Mouse (Mus musculus) heart, embryonic 14.5 days (tissue): ENCODE measurements at regions not wholly inside any gene's neighbourhood (a gene's known extent, or its start where the extent isn't known, plus 50 kb on each side); places are given as distances from the start of the nearest gene placed in this dataset.
"Not testable (repeated sequence)": the region's sequence is repeated elsewhere in the genome, so short reads cannot be mapped to it uniquely, and the experiment has no call there.

Source experiments
- ATAC-seq: fragments of 200-750 bp; cut with Nextera tagmentation; 2 replicates; pipeline ENCODE4 v1.8.0; 2017; ENCODE audit warnings: low read depth, moderate TSS enrichment; ENCODE audit not compliant: insufficient number of reproducible peaks, insufficient read depth, low FRiP score
- H3K27ac ChIP-seq, 2 experiments: fragments of 200-500 bp in 1 of 2; fragments of 300-500 bp in 1 of 2; sonication (generic) in 1 of 2; replicated peaks in 1 of 2; 2 replicates each; pipeline ENCODE4 v1.5.1; 2012 to 2014; ENCODE audit warnings: low read depth in 2 of 2, low read length in 2 of 2, control low read depth in 1 of 2, mild to moderate bottlenecking in 1 of 2, mixed read lengths in 1 of 2; ENCODE audit not compliant: control insufficient read depth in 1 of 2, insufficient read depth in 1 of 2
- H3K27me3 ChIP-seq: fragments of 300-500 bp; sonication (generic); 2 replicates; pipeline ENCODE4 v1.6.1; 2014; ENCODE audit warnings: mild to moderate bottlenecking, low read length, control low read depth; ENCODE audit not compliant: control insufficient read depth, insufficient read depth
- H3K36me3 ChIP-seq: fragments of 300-500 bp; sonication (generic); 2 replicates; pipeline ENCODE4 v1.6.1; 2014; ENCODE audit warnings: mild to moderate bottlenecking, control low read depth, low read length, mixed read lengths; ENCODE audit not compliant: control insufficient read depth, insufficient read depth
- H3K4me1 ChIP-seq, 2 experiments: fragments of 200-500 bp in 1 of 2; fragments of 300-500 bp in 1 of 2; sonication (generic) in 1 of 2; 2 replicates each; pipeline ENCODE4 v1.6.1; 2012 to 2014; ENCODE audit warnings: low read length in 2 of 2, control low read depth in 1 of 2, mixed read lengths in 1 of 2; ENCODE audit not compliant: control insufficient read depth in 2 of 2, insufficient read depth in 2 of 2
- H3K4me2 ChIP-seq: fragments of 300-500 bp; sonication (generic); 2 replicates; pipeline ENCODE4 v1.6.1; 2014; ENCODE audit warnings: mild to moderate bottlenecking, low read length
- H3K4me3 ChIP-seq, 2 experiments: fragments of 200-500 bp in 1 of 2; fragments of 300-500 bp in 1 of 2; sonication (generic) in 1 of 2; 2 replicates each; pipeline ENCODE4 v1.5.1; 2012 to 2014; ENCODE audit warnings: low read length in 2 of 2, mild to moderate bottlenecking in 2 of 2, control low read depth in 1 of 2, low read depth in 1 of 2, moderate library complexity in 1 of 2; ENCODE audit not compliant: control insufficient read depth in 1 of 2, insufficient read depth in 1 of 2
- H3K9ac ChIP-seq: fragments of 300-500 bp; sonication (generic); 2 replicates; pipeline ENCODE4 v1.6.1; 2014; ENCODE audit warnings: mild to moderate bottlenecking, low read length
- H3K9me3 ChIP-seq: fragments of 300-500 bp; sonication (generic); 2 replicates; pipeline ENCODE4 v1.6.1; 2016; ENCODE audit warnings: low read length, control low read depth; ENCODE audit not compliant: control insufficient read depth
- WGBS: fragments of 180-500 bp; shearing (Covaris S2); extraction: QIAGEN DNeasy Blood & Tissue Kit; methylation state at CpG from one replicate; pipeline ENCODE4 v1.1.7; 2014; 5-methylcytosine and 5-hydroxymethylcytosine counted together

- 77% methylated on average over 7 of the region's 7 CpGs for WGBS
- Histone ChIP-seq H3K36me3 (no peaks in the 10 kb centered on the region), H3K9me3 (no peaks in the 10 kb centered on the region), H3K4me2 (no peak overlapping the region), H3K9ac (no peak overlapping the region), H3K4me3 (no peak overlapping the region), H3K27me3 (no peaks in the 10 kb centered on the region), H3K27ac (no peak overlapping the region), H3K4me1 (no peaks in the 10 kb centered on the region)
- no peak for ATAC-seq
These were observed 51.7 kb upstream of the Fam174b start for GRCm38 (mm10) chr7:73688451-73688850.

GRCm38 (mm10) chr7:73686245-73686644, 53.9 kb upstream of the Fam174b start:
- not testable (repeated sequence) for ATAC-seq, H3K36me3 ChIP-seq, H3K27me3 ChIP-seq, H3K4me3 ChIP-seq, H3K9ac ChIP-seq, H3K4me2 ChIP-seq, H3K4me1 ChIP-seq, H3K9me3 ChIP-seq, H3K27ac ChIP-seq
- 89% methylated on average over 16 of the region's 17 CpGs for WGBS

- H3K9me3 ChIP-seq: no peaks in the 10 kb centered on the region
- H3K27me3 ChIP-seq: no peaks in the 10 kb centered on the region
- no peak overlapping the region for H3K4me3 ChIP-seq
- H3K4me1 ChIP-seq: no peaks in the 10 kb centered on the region
- no peak for ATAC-seq
- WGBS: 65% methylated on average over 5 of the region's 5 CpGs
- H3K36me3 ChIP-seq: no peaks in the 10 kb centered on the region
- H3K27ac ChIP-seq: no peak overlapping the region
- no peak overlapping the region for H3K4me2 ChIP-seq
- no peak overlapping the region for H3K9ac ChIP-seq
These were observed 57.3 kb upstream of the Fam174b start for GRCm38 (mm10) chr7:73682756-73683155.

GRCm38 (mm10) chr7:73670598-73670997, 69.5 kb upstream of the Fam174b start:
- Histone ChIP-seq H3K4me3 (no peak overlapping the region), H3K4me1 (peaks cover 3 to 6% of the 10 kb centered on the region in 2 experiments; a peak in 2 of 4 replicates), H3K4me2 (no peak overlapping the region), H3K9me3 (no peaks in the 10 kb centered on the region), H3K9ac (no peak overlapping the region), H3K27ac (no peak overlapping the region), H3K36me3 (no peaks in the 10 kb centered on the region), H3K27me3 (no peaks in the 10 kb centered on the region)
- ATAC-seq: no peak
- WGBS: 53% methylated on average over 4 of the region's 4 CpGs

GRCm38 (mm10) chr7:73668791-73669190, 71.3 kb upstream of the Fam174b start:
- Histone ChIP-seq H3K36me3 (no peaks in the 10 kb centered on the region), H3K27ac (no peak overlapping the region), H3K4me2 (no peak overlapping the region), H3K9me3 (no peaks in the 10 kb centered on the region), H3K27me3 (no peaks in the 10 kb centered on the region), H3K4me1 (peaks cover 3 to 6% of the 10 kb centered on the region in 2 experiments; a peak in 2 of 4 replicates), H3K4me3 (no peak overlapping the region), H3K9ac (no peak overlapping the region)
- ATAC-seq: no peak
- 55% methylated on average over 2 of the region's 2 CpGs for WGBS

GRCm38 (mm10) chr7:73666921-73667675, 73.0 kb upstream of the Fam174b start:
- no peak overlapping the region for H3K4me2 ChIP-seq
- no peak overlapping the region for H3K4me3 ChIP-seq
- peaks cover 3 to 6% of the 10 kb centered on the region in 2 experiments; a peak in 2 of 4 replicates for H3K4me1 ChIP-seq
- H3K27me3 ChIP-seq: no peaks in the 10 kb centered on the region
- ATAC-seq: peak; percentile 77
- H3K9ac ChIP-seq: no peak overlapping the region
- WGBS: 58% methylated on average over 14 of the region's 14 CpGs
- no peaks in the 10 kb centered on the region for H3K9me3 ChIP-seq
- no peak overlapping the region for H3K27ac ChIP-seq
- H3K36me3 ChIP-seq: no peaks in the 10 kb centered on the region

- Histone ChIP-seq H3K4me1 (peaks cover 3 to 6% of the 10 kb centered on the region in 2 experiments; a peak in 2 of 4 replicates), H3K36me3 (no peaks in the 10 kb centered on the region), H3K4me3 (no peak overlapping the region), H3K27ac (no peak overlapping the region), H3K9ac (no peak overlapping the region), H3K27me3 (no peaks in the 10 kb centered on the region), H3K4me2 (no peak overlapping the region), H3K9me3 (no peaks in the 10 kb centered on the region)
- ATAC-seq: no peak
- 72% methylated on average over 6 of the region's 6 CpGs for WGBS
These were observed 75.1 kb upstream of the Fam174b start for GRCm38 (mm10) chr7:73664962-73665361.

GRCm38 (mm10) chr7:73662536-73662935, 77.6 kb upstream of the Fam174b start:
- Histone ChIP-seq H3K4me3 (no peak overlapping the region), H3K27me3 (no peaks in the 10 kb centered on the region), H3K36me3 (no peaks in the 10 kb centered on the region), H3K27ac (no peak overlapping the region), H3K9me3 (no peaks in the 10 kb centered on the region), H3K4me1 (peaks cover 5 to 6% of the 10 kb centered on the region in 2 experiments; a peak in 3 of 4 replicates), H3K9ac (no peak overlapping the region), H3K4me2 (no peak overlapping the region)
- no peak for ATAC-seq
- 62% methylated on average over 9 of the region's 9 CpGs for WGBS
